Mouse (Mus musculus) MEL (cell line): ENCODE data around the gene Trim5.
"Not testable (repeated sequence)": the region's sequence is repeated elsewhere in the genome, so short reads cannot be mapped to it uniquely, and the experiment has no call there.

Source experiments
- BHLHE40 ChIP-seq: IDR thresholded peaks from 2 replicates; pipeline ENCODE4 v1.6.1; 2012; ENCODE audit warnings: low read depth, mild to moderate bottlenecking, inconsistent platforms, low read length, improper control_type of control experiment, borderline replicate concordance
- CTCF ChIP-seq, 3 experiments: IDR thresholded peaks in 2 of 3; conservative IDR thresholded peaks in 1 of 3; 2 replicates each; pipeline ENCODE4 v1.5.1; 2011 to 2012; ENCODE audit warnings: low read length in 3 of 3, low read depth in 2 of 3, mild to moderate bottlenecking in 2 of 3, improper control_type of control experiment in 1 of 3, inconsistent platforms in 1 of 3, mixed read lengths in 1 of 3, moderate library complexity in 1 of 3; ENCODE audit not compliant: control insufficient read depth in 1 of 3, insufficient read depth in 1 of 3, poor library complexity in 1 of 3, severe bottlenecking in 1 of 3
- GATA1 ChIP-seq: IDR thresholded peaks from 2 replicates; pipeline ENCODE4 v1.6.1; 2011; ENCODE audit warnings: low read depth, low read length, improper control_type of control experiment
- MYB ChIP-seq: IDR thresholded peaks from 2 replicates; pipeline ENCODE4 v1.6.1; 2011; ENCODE audit warnings: mild to moderate bottlenecking, low read depth, low read length, improper control_type of control experiment
- POLR2A ChIP-seq, 2 experiments: IDR thresholded peaks; 2 replicates each; pipeline ENCODE4 v1.6.1; 2011 to 2012; ENCODE audit warnings: low read length in 2 of 2, mild to moderate bottlenecking in 2 of 2, control low read depth in 1 of 2, improper control_type of control experiment in 1 of 2, low read depth in 1 of 2, moderate library complexity in 1 of 2; ENCODE audit not compliant: control insufficient read depth in 1 of 2, insufficient read depth in 1 of 2, poor library complexity in 1 of 2
- SMC3 ChIP-seq: IDR thresholded peaks from 2 replicates; pipeline ENCODE4 v1.6.1; 2011; ENCODE audit warnings: low read depth, low read length, improper control_type of control experiment
- USF1 ChIP-seq: IDR thresholded peaks from 2 replicates; pipeline ENCODE4 v1.6.1; 2014; ENCODE audit warnings: low read depth, mild to moderate bottlenecking, inconsistent platforms, low read length, improper control_type of control experiment, moderate library complexity

GRCm38 (mm10) chr7:104287576-104288443, at the start of gene Trim5:
- TF ChIP-seq USF1; POLR2A (IDR thresholded peaks at IDR 0.05; ENCODE audit: control insufficient read depth in 1 of 2, insufficient read depth in 1 of 2, low read depth in 1 of 2, low read length in 2 of 2, poor library complexity in 1 of 2); SMC3; CTCF (IDR thresholded peaks at IDR 0.05 in 2 of 3, conservative IDR thresholded peaks at IDR 0.05 in 1 of 3; ENCODE audit: control insufficient read depth in 1 of 3, insufficient read depth in 1 of 3, low read depth in 2 of 3, low read length in 3 of 3, poor library complexity in 1 of 3, severe bottlenecking in 1 of 3); MYB; GATA1; BHLHE40: not testable (repeated sequence)
